In the genomic region with DNA sequence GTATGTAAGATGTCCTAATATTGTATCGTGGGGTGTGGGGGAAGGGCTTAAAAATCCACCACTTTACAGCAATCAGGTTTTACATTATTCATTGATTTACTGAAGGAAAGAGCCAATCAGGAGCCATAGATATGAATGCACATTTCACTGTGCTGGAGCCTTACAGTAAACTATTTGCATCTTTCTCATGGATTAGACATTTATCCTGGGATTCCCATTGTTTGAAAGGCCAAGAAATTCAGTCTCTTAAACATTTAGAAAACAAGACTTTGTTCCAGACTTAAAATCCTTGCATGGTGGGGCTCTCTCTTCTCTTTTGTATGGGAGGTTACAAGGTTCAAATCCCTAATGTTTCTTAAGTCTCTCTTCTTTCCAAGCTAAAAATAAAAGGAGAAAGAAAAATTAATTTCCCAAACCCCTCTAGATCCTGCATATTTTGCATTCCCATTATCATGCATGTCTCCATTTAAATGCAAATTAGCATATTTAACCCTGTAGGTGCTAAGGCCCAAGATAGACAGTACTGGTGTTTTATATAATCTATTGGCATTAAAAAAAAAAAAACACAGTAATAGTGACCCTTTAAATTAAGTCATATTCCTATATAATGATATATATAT, we compare ENCODE assay signal across 8 mouse cellular contexts.
DNase-seq lines count a peak whose midpoint lies in the region; ATAC-seq and TF ChIP-seq lines count a peak whose summit lies in the region.

No protein-coding gene starts in this region.

- H3K27ac ChIP-seq in heart, embryonic 13.5 days (replicated peaks), result no peak overlapping the region
- H3K27ac ChIP-seq in forebrain, embryonic 14.5 days (ENCODE audit: low read depth, low read length), result peak overlapping the region; percentile 100
- H3K27ac ChIP-seq in midbrain, embryonic 11.5 days (ENCODE audit: low read depth, low read length), result peak overlapping the region; percentile 100

- no peak for DNase-seq in heart, postnatal 14 days
- DNase-seq in G1E (ENCODE audit: low spot score), result no peak
- peak; percentile 90 for DNase-seq in forebrain, embryonic 14.5 days (ENCODE audit: low spot score)
- DNase-seq in midbrain, embryonic 11.5 days (ENCODE audit: low spot score, missing footprints), result peak; percentile 93
- DNase-seq in urinary bladder, adult 2 months (ENCODE audit: low spot score), result no peak
- DNase-seq in adrenal gland, postnatal 36 days, result no peak

- 3% methylated on average over 1 of the region's 1 CpGs for WGBS in heart, embryonic 13.5 days
- WGBS in forebrain, embryonic 14.5 days, result 0% methylated on average over 1 of the region's 1 CpGs
- WGBS in midbrain, embryonic 11.5 days, result 3% methylated on average over 1 of the region's 1 CpGs

- peaks cover 39% of the 10 kb centered on the region for H3K4me1 ChIP-seq in heart, embryonic 13.5 days
- H3K4me1 ChIP-seq in G1E (ENCODE audit: insufficient read depth, low read depth, low read length), result peaks cover 9% of the 10 kb centered on the region; the same call in 1 of the 2 replicates
- no peaks in the 10 kb centered on the region for H3K4me1 ChIP-seq in forebrain, embryonic 14.5 days (ENCODE audit: control insufficient read depth, insufficient read depth, low read length)
- H3K4me1 ChIP-seq in midbrain, embryonic 11.5 days (ENCODE audit: control insufficient read depth, insufficient read depth, low read length), result peaks cover 5% of the 10 kb centered on the region; the same call in 1 of the 2 replicates

- intact Hi-C loops in heart, postnatal 14 days (cut with DNase I), result loop anchor here (10.0 kb wide), 1 partner anchor 491 kb away; the partner anchor contains the start of gene Tmem161b

- no peak for ATAC-seq in heart, embryonic 13.5 days (ENCODE audit: extremely low read depth, insufficient number of reproducible peaks, low FRiP score, low TSS enrichment)
- no peak for ATAC-seq in G1E (ENCODE audit: extremely low read depth, insufficient number of reproducible peaks, low FRiP score, poor library complexity, severe bottlenecking)
- ATAC-seq in forebrain, embryonic 14.5 days, result no peak
- ATAC-seq in midbrain, embryonic 11.5 days (ENCODE audit: low FRiP score), result no peak
- ATAC-seq in megakaryocyte progenitor cell, adult 5-6 weeks (replicated peaks; ENCODE audit: poor library complexity), result no peak

- H3K27me3 ChIP-seq in heart, embryonic 13.5 days (replicated peaks), result peaks cover 84% of the 10 kb centered on the region
- peaks cover 10% of the 10 kb centered on the region; the same call in 1 of the 2 replicates for H3K27me3 ChIP-seq in G1E (ENCODE audit: insufficient read depth, low read length)
- H3K27me3 ChIP-seq in forebrain, embryonic 14.5 days (replicated peaks; ENCODE audit: control insufficient read depth, insufficient read depth, low read length), result no peaks in the 10 kb centered on the region
- H3K27me3 ChIP-seq in midbrain, embryonic 11.5 days (ENCODE audit: control insufficient read depth, insufficient read depth, low read length), result no peaks in the 10 kb centered on the region

- no peaks in the 10 kb centered on the region for H3K36me3 ChIP-seq in heart, embryonic 13.5 days
- no peaks in the 10 kb centered on the region for H3K36me3 ChIP-seq in G1E (replicated peaks)
- H3K36me3 ChIP-seq in forebrain, embryonic 14.5 days (ENCODE audit: control insufficient read depth, insufficient read depth, low read length), result peaks cover 63% of the 10 kb centered on the region
- H3K36me3 ChIP-seq in midbrain, embryonic 11.5 days (ENCODE audit: control insufficient read depth, insufficient read depth, low read length), result 0 out of 2 replicates have a peak, but pooled peaks cover 2% of the 10 kb centered on the region

- no peaks in the 10 kb centered on the region for H3K9me3 ChIP-seq in heart, embryonic 13.5 days
- no peaks in the 10 kb centered on the region for H3K9me3 ChIP-seq in G1E (replicated peaks)
- H3K9me3 ChIP-seq in forebrain, embryonic 14.5 days (replicated peaks; ENCODE audit: control insufficient read depth, low read length), result no peaks in the 10 kb centered on the region
- H3K9me3 ChIP-seq in midbrain, embryonic 11.5 days (ENCODE audit: control insufficient read depth, low read length), result no peaks in the 10 kb centered on the region

- H3K4me3 ChIP-seq in heart, embryonic 13.5 days, result peak overlapping the region; percentile 41
- H3K4me3 ChIP-seq in G1E (ENCODE audit: low read depth, low read length), result peak overlapping the region; percentile 70
- H3K4me3 ChIP-seq in forebrain, embryonic 14.5 days (ENCODE audit: low read depth, low read length), result peak overlapping the region; percentile 78
- peak overlapping the region; percentile 81 for H3K4me3 ChIP-seq in midbrain, embryonic 11.5 days (ENCODE audit: low read depth, low read length)

- H3K4me2 ChIP-seq in heart, embryonic 13.5 days, result peak overlapping the region; percentile 91
- H3K4me2 ChIP-seq in forebrain, embryonic 14.5 days (ENCODE audit: low read length), result peak overlapping the region; percentile 86
- H3K4me2 ChIP-seq in midbrain, embryonic 11.5 days, result peak overlapping the region; percentile 72

- no peak overlapping the region for H3K9ac ChIP-seq in heart, embryonic 13.5 days
- peak overlapping the region; percentile 100 for H3K9ac ChIP-seq in forebrain, embryonic 14.5 days (ENCODE audit: low read length)
- H3K9ac ChIP-seq in midbrain, embryonic 11.5 days (ENCODE audit: low read length), result peak overlapping the region; percentile 100

- TF ChIP-seq CTCF in G1E (IDR thresholded peaks at IDR 0.05; ENCODE audit: low read depth, low read length), result no peak

Comparison
In these comparisons a context has a peak if more than half of its experiments do, and no peak if none do; other contexts are left out.
1. DNase-seq: peak in forebrain, embryonic 14.5 days (single experiment) and midbrain, embryonic 11.5 days (single experiment); none in heart, postnatal 14 days (0 of 2), G1E (single experiment), urinary bladder, adult 2 months (single experiment) and adrenal gland, postnatal 36 days (0 of 2).
2. Peak in every context shown above with its lines, with median percentiles within 50 percentile points of each other: H3K4me2 ChIP-seq and H3K4me3 ChIP-seq.